Mouse (Mus musculus): Measurements from ENCODE around the gene Rpl38.

The Rpl38 gene

GRCm38 (mm10) chr11:114676896-114677530 lies 8.7 kb downstream of the Rpl38 start:
- CTCF ChIA-PET: no interaction called here

GRCm38 (mm10) chr11:114679582-114679981 lies 11.3 kb downstream of the Rpl38 start:
- CTCF ChIA-PET: no interaction called here

- CTCF ChIA-PET: no interaction called here
Measured at GRCm38 (mm10) chr11:114680291-114680690, 12.0 kb downstream of the Rpl38 start.

GRCm38 (mm10) chr11:114681054-114681453 lies 12.7 kb downstream of the Rpl38 start:
- CTCF ChIA-PET: no interaction called here

GRCm38 (mm10) chr11:114682321-114682900 lies 14.1 kb downstream of the Rpl38 start:
- CTCF ChIA-PET: no interaction called here

GRCm38 (mm10) chr11:114683029-114683721 lies 14.9 kb downstream of the Rpl38 start:
- CTCF ChIA-PET: no interaction called here

GRCm38 (mm10) chr11:114683722-114684621 lies 15.6 kb downstream of the Rpl38 start:
- CTCF ChIA-PET: no interaction called here

GRCm38 (mm10) chr11:114684627-114685373 lies 16.5 kb downstream of the Rpl38 start:
- CTCF ChIA-PET: no interaction called here

- CTCF ChIA-PET: no interaction called here
Measured at GRCm38 (mm10) chr11:114685526-114686040, 17.3 kb downstream of the Rpl38 start.

- CTCF ChIA-PET: no interaction called here
Measured at GRCm38 (mm10) chr11:114686221-114686959, 18.1 kb downstream of the Rpl38 start.

- CTCF ChIA-PET: no interaction called here
Measured at GRCm38 (mm10) chr11:114687574-114688188, 19.4 kb downstream of the Rpl38 start.

GRCm38 (mm10) chr11:114688729-114689128 lies 20.4 kb downstream of the Rpl38 start:
- CTCF ChIA-PET: no interaction called here

GRCm38 (mm10) chr11:114690192-114690591 lies 21.9 kb downstream of the Rpl38 start:
- CTCF ChIA-PET: no interaction called here

- CTCF ChIA-PET: interaction anchor here (0.6 kb wide), 1 partner anchor 579 kb away, joined by 3 read pairs; no protein-coding TSS in a partner anchor
Measured at GRCm38 (mm10) chr11:114691454-114692182, 23.3 kb downstream of the Rpl38 start.

- CTCF ChIA-PET: no interaction called here
Measured at GRCm38 (mm10) chr11:114692601-114693000, 24.3 kb downstream of the Rpl38 start.

GRCm38 (mm10) chr11:114693456-114693855 lies 25.1 kb downstream of the Rpl38 start:
- CTCF ChIA-PET: no interaction called here

GRCm38 (mm10) chr11:114694451-114694850 lies 26.1 kb downstream of the Rpl38 start:
- CTCF ChIA-PET: no interaction called here

GRCm38 (mm10) chr11:114698496-114698895 lies 30.2 kb downstream of the Rpl38 start:
- CTCF ChIA-PET: no interaction called here

GRCm38 (mm10) chr11:114699511-114699910 lies 31.2 kb downstream of the Rpl38 start:
- CTCF ChIA-PET: no interaction called here
